In genomic region chr1:69367531-69367930, GRCm38 (mm10) we compare ENCODE assay signal across 14 mouse cellular contexts.
A peak's percentile ranks its signal among the peaks of the same experiment; 100 is the strongest.
DNase-seq lines count a peak whose midpoint lies in the region; ATAC-seq lines count a peak whose summit lies in the region.
"Had no signal": no experiment of that assay in that cellular context is flagged by ENCODE, and none has a peak within 500 bp of the region (broad histone marks: within the 10 kb centered on the region; RNA-seq: fewer than 3 reads in every experiment).

No protein-coding gene starts in this region.

- no peak overlapping the region for H3K4me2 ChIP-seq in midbrain, embryonic 12.5 days (replicated peaks)
- H3K4me2 ChIP-seq in midbrain, embryonic 15.5 days = no peak overlapping the region
- no peak overlapping the region for H3K4me2 ChIP-seq in hindbrain, embryonic 11.5 days (replicated peaks; ENCODE audit: low read depth, low read length)
- H3K4me2 ChIP-seq: heart, embryonic 15.5 days; hindbrain, embryonic 13.5 days; intestine, embryonic 15.5 days had no signal

- no peaks in the 10 kb centered on the region for H3K27me3 ChIP-seq in midbrain, embryonic 12.5 days
- no peaks in the 10 kb centered on the region for H3K27me3 ChIP-seq in midbrain, embryonic 15.5 days (replicated peaks)
- no peaks in the 10 kb centered on the region for H3K27me3 ChIP-seq in hindbrain, embryonic 11.5 days (ENCODE audit: control insufficient read depth, insufficient read depth, low read length)
- H3K27me3 ChIP-seq: heart, embryonic 15.5 days; hindbrain, embryonic 13.5 days; intestine, embryonic 15.5 days had no signal

- H3K27ac ChIP-seq in midbrain, embryonic 12.5 days (replicated peaks) = no peak overlapping the region
- no peak overlapping the region for H3K27ac ChIP-seq in midbrain, embryonic 15.5 days
- no peak overlapping the region for H3K27ac ChIP-seq in hindbrain, embryonic 11.5 days (ENCODE audit: low read depth, low read length)
- H3K27ac ChIP-seq: heart, embryonic 15.5 days; hindbrain, embryonic 13.5 days; intestine, embryonic 15.5 days; liver, embryonic 14.5 days had no signal

- peak; percentile 72 for DNase-seq in Muller cell, postnatal 12 days (ENCODE audit: inconsistent ontology term)
- peak; percentile 21 to 29 for DNase-seq in adrenal gland, adult 18-20 months (ENCODE audit: low spot score in 2 of 2)
- peak; percentile 38 for DNase-seq in fibroblast of lung, adult 2 months (ENCODE audit: low read depth)
- no peak for DNase-seq in thymus, postnatal 36 days
- no peak for DNase-seq in hindbrain, embryonic 11.5 days (ENCODE audit: low spot score)
- DNase-seq: cerebellum, postnatal 25 days; right cerebral cortex, adult 18-20 months had no signal

- no peaks in the 10 kb centered on the region for H3K36me3 ChIP-seq in midbrain, embryonic 12.5 days
- H3K36me3 ChIP-seq in midbrain, embryonic 15.5 days (replicated peaks) = no peaks in the 10 kb centered on the region
- H3K36me3 ChIP-seq in hindbrain, embryonic 11.5 days (ENCODE audit: control insufficient read depth, insufficient read depth, low read length) = no peaks in the 10 kb centered on the region
- H3K36me3 ChIP-seq: heart, embryonic 15.5 days; hindbrain, embryonic 13.5 days; intestine, embryonic 15.5 days had no signal

- no peak overlapping the region for H3K4me3 ChIP-seq in midbrain, embryonic 12.5 days
- H3K4me3 ChIP-seq in midbrain, embryonic 15.5 days = no peak overlapping the region
- H3K4me3 ChIP-seq in hindbrain, embryonic 11.5 days (ENCODE audit: low read depth, low read length) = no peak overlapping the region
- H3K4me3 ChIP-seq: heart, embryonic 15.5 days; hindbrain, embryonic 13.5 days; intestine, embryonic 15.5 days had no signal

- H3K9me3 ChIP-seq in midbrain, embryonic 12.5 days = no peaks in the 10 kb centered on the region
- H3K9me3 ChIP-seq in midbrain, embryonic 15.5 days = no peaks in the 10 kb centered on the region
- H3K9me3 ChIP-seq in hindbrain, embryonic 11.5 days (ENCODE audit: control insufficient read depth, low read length) = no peaks in the 10 kb centered on the region
- H3K9me3 ChIP-seq: heart, embryonic 15.5 days; hindbrain, embryonic 13.5 days; intestine, embryonic 15.5 days had no signal

- no peaks in the 10 kb centered on the region for H3K4me1 ChIP-seq in midbrain, embryonic 12.5 days
- H3K4me1 ChIP-seq in midbrain, embryonic 15.5 days = no peaks in the 10 kb centered on the region
- H3K4me1 ChIP-seq in hindbrain, embryonic 11.5 days (replicated peaks; ENCODE audit: control insufficient read depth, insufficient read depth, low read length) = no peaks in the 10 kb centered on the region
- H3K4me1 ChIP-seq: heart, embryonic 15.5 days; hindbrain, embryonic 13.5 days; intestine, embryonic 15.5 days had no signal

- ATAC-seq in midbrain, embryonic 12.5 days (ENCODE audit: low FRiP score, low read depth) = peak; percentile 60; the same call in 1 of the 2 replicates
- no peak for ATAC-seq in midbrain, embryonic 15.5 days (replicated peaks)
- no peak for ATAC-seq in hindbrain, embryonic 11.5 days (ENCODE audit: low FRiP score)
- ATAC-seq: intestine, embryonic 15.5 days; lung, postnatal 0 days had no signal

- 72% methylated on average over 1 of the region's 1 CpGs for WGBS in midbrain, embryonic 12.5 days
- WGBS in midbrain, embryonic 15.5 days = 57% methylated on average over 1 of the region's 1 CpGs
- WGBS in hindbrain, embryonic 11.5 days = 82% methylated on average over 1 of the region's 1 CpGs

- no peak overlapping the region for H3K9ac ChIP-seq in midbrain, embryonic 12.5 days (replicated peaks)
- H3K9ac ChIP-seq in midbrain, embryonic 15.5 days = no peak overlapping the region
- H3K9ac ChIP-seq in hindbrain, embryonic 11.5 days (ENCODE audit: low read depth, low read length) = no peak overlapping the region
- H3K9ac ChIP-seq: heart, embryonic 15.5 days; hindbrain, embryonic 13.5 days; intestine, embryonic 15.5 days; liver, embryonic 14.5 days had no signal

Comparison
In these comparisons a context has a peak if more than half of its experiments do, and no peak if none do; other contexts are left out.
1. DNase-seq: peak in Muller cell, postnatal 12 days (single experiment), adrenal gland, adult 18-20 months (2 of 2) and fibroblast of lung, adult 2 months (single experiment); none in thymus, postnatal 36 days (0 of 2) and hindbrain, embryonic 11.5 days (single experiment).